Mouse (Mus musculus) bone marrow, adult 2 months (tissue): Measurements from ENCODE around the gene Fate1.

Source experiments
- CTCF ChIP-seq: fragments of 200-500 bp; IDR thresholded peaks from 2 replicates; pipeline ENCODE4 v1.5.1; 2011; ENCODE audit warnings: low read length, control low read depth; ENCODE audit not compliant: control insufficient read depth, insufficient read depth
- POLR2A ChIP-seq: fragments of 200-500 bp; IDR thresholded peaks from 2 replicates; pipeline ENCODE4 v1.6.1; 2011; ENCODE audit warnings: low read depth, mild to moderate bottlenecking, control low read depth, low read length, borderline replicate concordance; ENCODE audit not compliant: control insufficient read depth

- TF ChIP-seq CTCF (no peak), POLR2A (no peak)
Observed at GRCm38 (mm10) chrX:71971325-71971724, 1.5 kb upstream of the Fate1 start.
